Mouse (Mus musculus) embryo, embryonic 11 days (tissue): ENCODE data around the gene Cd300ld2.
"Not testable (repeated sequence)": the region's sequence is repeated elsewhere in the genome, so short reads cannot be mapped to it uniquely, and the experiment has no call there.

Experiments
- DNase-seq: peaks from one replicate; pipeline ENCODE4 v3.0.0-alpha.2; 2015

Cd300ld2 gene

DNA sequence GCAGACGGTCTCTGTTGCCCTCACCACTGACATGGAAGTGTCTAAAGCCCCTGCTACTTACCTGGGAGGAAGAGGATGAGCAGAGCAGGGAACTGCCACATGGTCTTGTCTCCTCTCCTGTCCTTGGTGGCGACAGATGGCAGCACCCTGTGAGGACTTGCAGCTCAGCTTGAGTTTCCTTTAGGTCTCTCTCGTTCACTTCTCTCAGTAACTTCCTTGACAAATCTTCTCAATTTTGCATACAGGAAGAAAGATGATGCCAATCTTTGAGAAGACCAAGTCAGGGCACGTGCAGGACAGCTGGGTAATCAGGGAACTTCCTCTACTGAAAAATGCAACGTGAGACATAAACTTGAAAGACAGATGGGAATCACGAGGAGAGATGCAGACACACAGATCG is at the start of gene Cd300ld2:
Gene Cd300ld2 (minus strand): TSS at position 101 of the 400 bp plus-strand sequence.
- not testable (repeated sequence) for DNase-seq

DNA sequence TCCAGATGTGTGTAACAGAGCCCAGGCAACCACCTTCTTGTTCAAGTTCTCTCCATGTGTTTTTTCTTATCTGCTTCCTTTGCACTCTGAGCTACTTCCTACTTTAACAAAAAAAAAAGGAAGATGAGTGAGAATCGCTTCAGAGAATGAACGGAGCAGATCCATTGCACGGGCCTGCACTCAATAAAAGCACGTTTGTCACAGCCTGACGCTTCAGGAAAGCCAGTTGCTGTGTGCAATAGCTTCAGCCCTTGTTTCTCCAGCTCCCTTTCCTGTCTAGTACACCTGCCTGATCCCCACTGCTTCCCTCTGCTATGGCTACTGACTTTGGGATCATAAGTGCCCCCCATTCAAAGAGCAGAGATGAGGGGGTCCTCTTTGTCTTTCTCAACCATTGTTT is 46.1 kb upstream of the Cd300ld2 start, which contains the start of gene Cd300e:
Gene Cd300e (minus strand): TSS at position 101 of the 400 bp plus-strand sequence.
- no peak for DNase-seq

- DNase-seq: no peak
These were observed 43.8 kb upstream of the Cd300ld2 start for GRCm38 (mm10) chr11:115059797-115060196.

DNA sequence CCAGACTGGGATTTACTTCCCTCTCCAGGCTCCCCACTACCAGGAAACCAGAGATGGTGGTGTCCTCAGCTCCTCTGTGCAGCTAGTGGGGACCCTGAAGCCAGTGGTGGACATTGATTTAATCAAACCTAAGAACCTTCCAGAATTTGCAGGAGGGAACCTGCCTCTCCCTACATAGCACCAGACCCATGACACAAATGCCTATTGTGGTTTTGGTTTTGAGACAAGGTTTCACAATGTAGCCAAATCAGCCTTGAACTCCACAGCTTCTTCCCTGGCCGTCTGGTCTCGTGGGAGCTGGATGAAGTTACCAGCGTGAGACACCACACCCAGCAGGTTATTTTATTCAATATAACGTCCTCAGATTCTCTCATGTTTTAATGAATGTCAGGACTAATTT is 42.7 kb upstream of the Cd300ld2 start:
- no peak for DNase-seq

GRCm38 (mm10) chr11:115054537-115054936 is 38.5 kb upstream of the Cd300ld2 start:
- no peak for DNase-seq

GRCm38 (mm10) chr11:115052991-115053390 is 37.0 kb upstream of the Cd300ld2 start:
- no peak for DNase-seq

GRCm38 (mm10) chr11:115052206-115052605 is 36.2 kb upstream of the Cd300ld2 start:
- DNase-seq: peak; percentile 88

DNA sequence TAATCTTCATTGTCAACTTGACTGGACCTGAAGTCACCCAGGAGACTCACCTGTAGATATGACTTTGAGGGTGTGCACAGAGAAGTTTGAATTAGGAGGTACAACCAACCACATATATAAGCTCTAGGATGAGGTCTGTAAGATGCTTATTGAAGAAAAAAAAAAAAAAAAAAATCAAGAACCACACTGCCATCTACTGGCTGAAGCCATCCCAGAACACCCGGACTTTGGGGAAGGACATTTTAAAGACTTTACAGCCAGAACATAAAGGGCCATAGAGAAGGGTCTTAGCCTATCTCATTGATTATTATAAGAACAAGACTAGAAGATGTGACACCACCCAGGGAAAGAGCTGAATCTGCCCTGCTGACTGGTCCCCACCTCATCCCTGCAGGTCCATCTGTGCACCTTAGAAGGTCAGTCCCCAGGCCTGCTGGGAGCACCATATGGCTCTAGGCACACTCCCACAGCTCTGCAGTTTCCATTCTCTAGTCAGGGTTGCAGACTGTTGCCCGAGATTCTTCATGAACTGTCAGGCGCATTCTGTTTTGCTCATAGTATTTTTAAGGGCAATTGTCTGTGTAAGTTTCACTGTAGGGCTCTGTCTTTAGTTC is 33.4 kb upstream of the Cd300ld2 start:
- DNase-seq: no peak

DNA sequence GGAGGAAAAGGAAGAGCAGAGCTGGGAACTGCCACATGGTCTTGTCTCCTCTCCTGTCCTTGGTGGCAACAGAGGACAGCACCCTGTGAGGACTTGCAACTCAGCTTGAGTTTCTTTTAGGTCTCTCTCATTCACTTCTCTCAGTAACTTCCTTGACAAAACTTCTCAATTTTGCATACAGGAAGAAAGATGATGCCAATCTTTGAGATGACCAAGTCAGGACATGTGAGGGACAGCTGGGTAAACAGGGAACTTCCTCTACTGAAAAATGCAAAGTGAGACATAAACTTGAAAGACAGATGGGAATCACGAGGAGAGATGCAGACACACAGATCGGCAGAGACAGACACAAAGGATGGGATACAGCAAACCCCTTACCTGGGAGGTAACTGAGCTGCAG is 32.3 kb upstream of the Cd300ld2 start, which contains the start of gene Cd300ld3:
Gene Cd300ld3 (minus strand): TSS at position 151 of the 400 bp plus-strand sequence.
- DNase-seq: no peak

DNA sequence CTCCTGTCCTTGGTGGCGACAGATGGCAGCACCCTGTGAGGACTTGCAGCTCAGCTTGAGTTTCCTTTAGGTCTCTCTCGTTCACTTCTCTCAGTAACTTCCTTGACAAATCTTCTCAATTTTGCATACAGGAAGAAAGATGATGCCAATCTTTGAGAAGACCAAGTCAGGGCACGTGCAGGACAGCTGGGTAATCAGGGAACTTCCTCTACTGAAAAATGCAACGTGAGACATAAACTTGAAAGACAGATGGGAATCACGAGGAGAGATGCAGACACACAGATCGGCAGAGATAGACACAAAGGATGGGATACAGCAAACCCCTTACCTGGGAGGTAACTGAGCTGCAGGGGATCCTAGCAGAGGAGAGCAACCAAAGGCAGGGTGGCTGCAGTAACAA is 21.7 kb upstream of the Cd300ld2 start, which contains the start of gene Cd300ld5:
Gene Cd300ld5 (minus strand): TSS at position 101 of the 400 bp plus-strand sequence.
- not testable (repeated sequence) for DNase-seq

DNA sequence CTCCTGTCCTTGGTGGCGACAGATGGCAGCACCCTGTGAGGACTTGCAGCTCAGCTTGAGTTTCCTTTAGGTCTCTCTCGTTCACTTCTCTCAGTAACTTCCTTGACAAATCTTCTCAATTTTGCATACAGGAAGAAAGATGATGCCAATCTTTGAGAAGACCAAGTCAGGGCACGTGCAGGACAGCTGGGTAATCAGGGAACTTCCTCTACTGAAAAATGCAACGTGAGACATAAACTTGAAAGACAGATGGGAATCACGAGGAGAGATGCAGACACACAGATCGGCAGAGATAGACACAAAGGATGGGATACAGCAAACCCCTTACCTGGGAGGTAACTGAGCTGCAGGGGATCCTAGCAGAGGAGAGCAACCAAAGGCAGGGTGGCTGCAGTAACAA is 10.9 kb upstream of the Cd300ld2 start, which contains the start of gene Cd300ld4:
Gene Cd300ld4 (minus strand): TSS at position 101 of the 400 bp plus-strand sequence.
- not testable (repeated sequence) for DNase-seq

DNA sequence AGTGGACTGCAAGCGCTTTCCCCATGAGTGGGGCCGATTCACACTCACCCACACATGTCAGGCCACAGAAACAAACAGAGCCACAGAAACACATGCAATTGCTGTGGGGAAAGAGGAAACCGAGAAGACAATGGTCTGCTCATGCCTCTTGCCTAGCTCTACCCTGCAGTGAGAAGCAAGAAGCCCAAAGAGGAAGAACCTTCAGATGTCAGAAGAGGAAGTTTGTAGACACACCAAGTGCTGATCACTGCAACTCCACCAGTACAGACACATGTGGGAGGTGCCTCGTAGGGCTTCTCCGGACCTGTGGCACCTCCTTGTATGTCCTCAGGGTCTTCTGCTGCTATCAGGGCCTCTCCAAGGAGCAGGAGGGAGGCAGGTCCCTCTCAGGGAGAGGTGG is 11.9 kb downstream of the Cd300ld2 start:
- DNase-seq: no peak

DNA sequence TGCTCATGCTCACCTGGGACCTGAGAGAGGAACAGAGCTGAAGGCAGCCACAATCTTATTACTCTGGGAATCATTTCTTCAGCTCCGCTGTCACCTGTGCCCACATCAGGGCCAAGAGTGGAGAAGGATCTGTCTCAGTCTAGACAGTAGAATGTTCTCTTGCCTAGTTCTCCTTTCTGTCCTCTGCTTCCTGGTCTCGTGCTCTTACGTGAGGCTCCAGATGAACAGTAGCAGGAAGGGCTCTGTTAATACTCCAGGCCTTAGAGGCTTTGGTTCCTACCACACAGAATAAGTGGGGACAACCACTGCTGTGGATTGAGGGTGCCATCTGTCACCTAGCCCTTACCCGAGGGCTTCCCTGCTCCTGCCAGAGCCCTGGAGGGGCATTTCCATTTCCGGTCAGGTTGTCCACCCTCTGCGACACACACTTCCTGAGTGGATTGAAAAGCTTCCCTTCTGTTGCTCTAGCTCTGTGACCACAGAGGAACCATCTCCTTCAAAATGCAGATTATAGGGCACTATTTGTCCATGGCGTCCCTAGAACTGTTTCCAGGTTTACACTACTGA is 14.4 kb downstream of the Cd300ld2 start, which contains the start of gene Cd300c2:
Gene Cd300c2 (minus strand): TSS at position 407 of the 567 bp plus-strand sequence.
- no peak for DNase-seq

- no peak for DNase-seq
These were observed 26.2 kb downstream of the Cd300ld2 start, which contains the start of gene Cd300ld for GRCm38 (mm10) chr11:114989793-114990192. Cd300ld (minus strand) TSS chr11:114989922.

- no peak for DNase-seq
These were observed 34.1 kb downstream of the Cd300ld2 start for GRCm38 (mm10) chr11:114981866-114982265.

DNA sequence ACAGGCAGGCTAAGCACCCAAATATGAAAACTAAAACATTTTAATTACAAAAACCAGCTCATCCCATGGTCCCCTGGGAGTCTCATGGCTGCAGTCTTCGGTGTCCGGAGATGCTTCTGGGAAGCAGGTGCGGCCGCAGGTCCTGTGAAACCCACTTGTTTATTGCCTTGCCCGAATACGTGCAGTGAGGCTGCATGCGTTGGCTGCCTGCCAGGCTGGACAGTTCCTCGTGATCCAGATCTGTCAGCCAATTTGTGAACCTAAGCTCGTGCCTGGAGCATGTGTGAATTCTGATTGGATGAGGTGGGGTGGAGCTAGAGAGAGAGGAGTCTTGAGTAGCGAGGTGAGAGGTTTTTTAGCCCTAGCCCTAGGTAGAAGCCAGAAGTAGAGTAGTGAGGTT is 43.3 kb downstream of the Cd300ld2 start:
- DNase-seq: no peak

- no peak for DNase-seq
These were observed 47.2 kb downstream of the Cd300ld2 start, which contains the start of gene Cd300c for GRCm38 (mm10) chr11:114968752-114969207. Cd300c (minus strand) TSS chr11:114969157.

DNA sequence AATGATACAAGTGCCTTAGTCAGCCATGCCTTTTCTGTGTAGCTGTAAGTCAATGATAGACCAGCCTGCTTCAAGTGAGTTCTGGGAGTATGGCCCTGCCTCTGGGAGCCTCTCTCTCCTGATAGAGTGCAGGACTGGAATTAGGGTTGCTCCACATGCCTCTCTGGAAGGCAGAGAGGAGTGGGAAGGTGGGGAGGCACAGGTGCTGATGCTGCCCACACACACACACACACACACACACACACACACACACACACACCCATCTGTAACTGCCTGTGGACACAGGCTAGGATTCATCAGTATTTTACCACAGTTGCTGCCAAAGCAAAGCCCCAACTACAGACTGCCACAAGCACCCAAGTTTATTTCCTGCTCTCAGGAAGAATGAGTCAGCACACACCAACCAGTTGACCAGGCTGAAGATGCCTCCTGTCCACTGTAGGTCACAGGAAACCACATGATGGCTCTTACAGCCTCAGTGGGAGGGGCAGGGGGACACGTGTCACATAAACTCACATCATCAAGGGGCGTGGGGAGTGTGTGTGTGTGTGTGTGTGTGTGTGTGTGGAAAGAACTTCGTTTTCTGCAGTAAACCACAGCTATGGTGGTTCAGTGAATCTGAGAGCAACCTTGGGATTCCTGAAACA is 50.7 kb downstream of the Cd300ld2 start:
- no peak for DNase-seq

DNA sequence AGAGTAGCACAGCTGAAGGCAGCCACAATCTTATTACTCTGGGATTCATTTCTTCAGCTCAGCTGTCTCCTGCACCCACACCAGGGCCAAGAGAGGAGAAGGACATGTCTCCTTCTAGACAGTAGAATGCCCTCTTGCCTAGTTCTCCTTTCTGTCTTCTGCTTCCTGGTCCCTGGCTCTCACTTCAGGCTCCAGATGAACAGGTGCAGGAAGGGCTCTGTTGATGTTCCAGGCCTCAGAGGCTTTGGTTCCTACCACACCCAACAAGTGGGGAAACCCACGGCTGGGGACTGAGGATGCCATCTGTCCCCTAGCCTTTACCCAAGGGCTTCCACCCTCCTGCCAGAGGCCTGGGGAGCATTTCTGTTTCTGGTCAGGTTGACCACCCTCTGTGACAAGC is 55.6 kb downstream of the Cd300ld2 start:
- DNase-seq: no peak
